Mouse (Mus musculus) megakaryocyte-erythroid progenitor cell, adult 5-6 weeks (primary cell): ENCODE results near the gene 1520401A03Rik. TPM values are rescaled to one million over a fixed set of nuclear protein-coding genes. Genes with fewer than 3 reads are reported as not detected.
A peak's percentile ranks its signal among the peaks of the same experiment; 100 is the strongest.
"Not testable (repeated sequence)": the region's sequence is repeated elsewhere in the genome, so short reads cannot be mapped to it uniquely, and the experiment has no call there.

ENCODE experiments used
- ATAC-seq: replicated peaks from 2 replicates; pipeline ENCODE4 v1.8.0; 2016; ENCODE audit warnings: mild to moderate bottlenecking, inconsistent platforms; ENCODE audit not compliant: severe bottlenecking, poor library complexity, low FRiP score, low TSS enrichment
- total RNA-seq, 2 experiments: library from RNA; stranded (forward) in 1 of 2; stranded (reverse) in 1 of 2; fragments of 200-1000, 215-1000 nt in 1 of 2; fragments of >200 nt in 1 of 2; fragmentation: Nextera tagmentation in 1 of 2; gene quantifications; 2 replicates each; pipeline ENCODE4 v1.2.3; 2014 to 2017

The 1520401A03Rik gene
- not detected in 2 replicates for total RNA-seq (2014; fragmentation: Nextera tagmentation)
- not detected in 2 replicates for total RNA-seq (2017)

DNA sequence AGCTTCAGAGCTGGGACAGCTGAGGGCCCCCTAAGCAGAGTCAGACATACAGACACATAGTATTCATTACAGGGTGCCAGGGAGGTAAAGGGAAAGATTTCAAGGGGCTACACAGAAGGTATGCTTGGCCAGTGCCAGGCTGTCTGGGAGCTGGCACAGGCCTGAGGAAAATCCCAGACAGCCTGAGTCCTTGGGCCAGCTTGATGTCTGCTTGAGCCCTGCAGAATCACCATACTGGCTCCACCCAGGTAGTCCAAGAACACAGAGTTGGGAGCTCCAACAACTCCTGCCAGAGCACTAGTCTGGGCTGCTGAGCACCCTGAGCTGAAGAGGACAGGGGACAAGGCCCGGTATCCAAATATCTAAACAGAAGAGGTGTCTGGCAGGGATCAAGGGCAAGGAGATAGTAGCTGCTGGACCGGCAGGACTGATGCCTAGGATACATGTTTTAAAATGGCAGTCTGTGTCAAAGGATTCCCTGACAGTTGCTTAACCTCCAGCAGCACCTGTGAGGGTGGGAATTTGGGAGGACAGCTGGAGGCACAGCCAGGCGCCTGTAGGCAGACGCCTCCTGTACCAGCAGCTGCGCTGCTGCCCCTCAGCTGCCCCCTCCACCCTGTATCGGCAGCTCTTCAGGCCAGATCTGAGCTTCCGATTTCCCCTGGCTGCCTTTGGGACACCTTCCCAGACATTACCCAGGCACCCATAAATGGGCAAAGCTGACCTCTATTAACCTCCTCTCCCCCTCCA lies at the start of gene 1520401A03Rik:
TSS of gene 1520401A03Rik (minus strand) at position 408 of the 750 bp plus-strand sequence.
- ATAC-seq: no peak

DNA sequence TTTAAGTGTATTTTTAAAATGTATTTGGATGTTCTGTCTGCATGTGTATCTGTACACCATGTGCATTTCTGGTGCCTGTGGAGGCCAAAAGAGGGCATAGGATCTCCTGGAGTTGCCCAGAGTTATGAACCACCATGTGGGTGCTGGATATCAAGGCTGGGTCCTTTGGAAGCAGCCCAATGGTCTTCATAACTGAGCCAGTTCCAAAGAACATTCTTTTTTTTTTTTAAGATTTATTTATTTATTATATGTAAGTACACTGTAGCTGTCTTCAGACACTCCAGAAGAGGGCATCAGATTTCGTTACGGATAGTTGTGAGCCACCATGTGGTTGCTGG lies 49.6 kb upstream of the 1520401A03Rik start:
- ATAC-seq: not testable (repeated sequence)

DNA sequence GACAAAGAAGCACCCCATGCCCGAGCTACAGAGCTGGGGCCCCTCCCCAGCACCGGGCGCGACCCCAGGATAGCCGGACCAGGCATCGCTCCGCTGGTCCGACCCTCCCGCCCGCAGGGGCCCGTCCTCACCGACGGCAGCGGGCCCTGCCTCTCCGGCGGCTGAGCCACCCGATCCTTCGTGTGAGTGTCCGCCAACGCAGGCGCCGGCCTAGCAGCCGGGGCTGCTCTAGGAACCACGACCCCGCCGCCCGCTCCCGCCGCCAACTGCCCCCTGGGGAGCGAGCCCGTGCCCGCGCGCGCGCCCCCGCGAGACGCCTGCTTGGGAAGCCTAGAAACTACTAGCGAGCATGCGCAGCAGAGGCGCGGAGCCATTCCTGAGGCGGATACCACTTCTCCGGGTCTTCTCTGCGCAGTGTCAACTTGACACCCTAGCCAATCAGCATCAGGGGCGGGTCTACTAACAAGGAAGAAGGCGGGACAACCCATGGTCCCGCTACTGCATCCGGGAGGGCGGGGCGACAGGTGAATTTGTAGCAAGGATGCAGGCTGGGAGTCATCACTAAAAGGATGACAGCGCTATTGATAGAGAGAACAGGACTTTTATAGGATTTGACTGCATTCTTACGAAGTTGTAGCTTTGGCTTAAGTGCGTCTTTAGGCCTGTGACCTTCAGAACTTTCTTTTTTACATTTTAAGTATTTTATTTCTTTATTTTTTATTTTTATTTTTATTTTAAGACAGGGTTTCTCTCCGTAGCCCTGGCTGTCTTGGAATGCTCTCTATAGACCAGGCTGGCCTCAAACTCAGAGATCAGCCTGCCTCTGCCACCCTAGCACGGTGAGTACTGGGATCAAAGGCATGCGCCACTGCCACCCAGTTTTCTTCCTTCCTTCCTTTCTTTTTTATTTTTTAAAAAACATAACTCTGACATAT lies 49.0 kb upstream of the 1520401A03Rik start, which contains the start of gene Flywch1:
TSS of gene Flywch1 (minus strand) at position 319 of the 935 bp plus-strand sequence.
- ATAC-seq: peak; percentile 96

DNA sequence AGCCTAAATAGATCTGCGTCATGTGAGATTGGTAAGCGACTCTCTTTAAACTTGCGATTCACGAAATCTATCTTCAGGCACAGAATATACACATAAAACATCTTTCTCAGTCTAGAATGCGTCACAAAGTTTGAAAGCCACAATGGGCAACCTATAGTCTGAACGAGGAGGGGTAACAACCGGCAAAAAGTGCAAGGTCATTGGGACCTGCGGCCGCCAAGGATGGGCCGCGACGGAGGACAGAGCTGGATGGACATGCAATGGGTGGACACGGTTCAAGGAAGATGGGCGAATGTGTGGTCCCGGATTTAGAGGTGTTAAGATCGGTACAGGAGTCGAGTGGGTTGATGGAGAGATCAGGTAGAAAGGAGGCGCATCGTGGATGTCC lies 48.3 kb upstream of the 1520401A03Rik start:
- 0 out of 2 replicates have a peak, but pooled peaks have one; percentile 21 for ATAC-seq

DNA sequence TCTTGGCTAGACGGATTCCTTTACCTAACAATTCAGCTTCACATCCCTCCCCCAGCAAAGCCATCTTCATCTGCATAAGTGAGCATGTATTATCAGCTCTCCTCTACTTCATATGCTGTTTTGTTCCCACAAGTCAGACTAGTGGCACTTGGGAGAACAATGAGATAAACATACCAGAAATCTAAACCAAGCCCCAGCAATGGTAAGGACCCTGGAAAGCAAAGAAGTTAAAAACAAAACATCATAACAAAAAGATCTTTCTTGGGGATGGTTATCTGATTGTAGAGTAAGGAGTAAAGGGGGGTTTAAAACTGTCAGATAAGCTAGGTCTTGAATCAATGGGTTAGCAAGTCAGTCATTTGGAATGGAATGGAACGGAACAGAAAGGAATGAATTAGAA lies 47.9 kb upstream of the 1520401A03Rik start:
- 0 out of 2 replicates have a peak, but pooled peaks have one; percentile 27 for ATAC-seq

DNA sequence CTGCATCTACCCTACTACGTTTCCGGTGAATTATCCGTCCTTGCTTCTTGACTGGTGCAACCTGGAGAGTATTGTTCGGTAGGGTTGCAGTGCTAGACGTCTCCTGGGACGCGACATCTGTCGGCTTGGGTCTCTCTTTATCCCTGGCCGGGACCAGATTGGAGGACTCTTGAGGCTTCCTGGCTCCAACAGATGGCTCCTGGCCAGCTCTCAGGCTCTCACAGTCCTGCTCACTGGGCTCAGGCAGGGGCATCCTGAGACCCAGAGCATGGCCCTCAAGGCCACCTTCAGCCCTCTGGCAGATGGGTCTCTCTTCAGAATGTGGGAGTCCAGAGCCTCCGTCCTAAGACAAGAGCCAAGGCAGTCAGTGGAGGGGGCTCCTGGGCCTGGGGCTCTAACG lies 40.4 kb upstream of the 1520401A03Rik start:
- ATAC-seq: no peak

DNA sequence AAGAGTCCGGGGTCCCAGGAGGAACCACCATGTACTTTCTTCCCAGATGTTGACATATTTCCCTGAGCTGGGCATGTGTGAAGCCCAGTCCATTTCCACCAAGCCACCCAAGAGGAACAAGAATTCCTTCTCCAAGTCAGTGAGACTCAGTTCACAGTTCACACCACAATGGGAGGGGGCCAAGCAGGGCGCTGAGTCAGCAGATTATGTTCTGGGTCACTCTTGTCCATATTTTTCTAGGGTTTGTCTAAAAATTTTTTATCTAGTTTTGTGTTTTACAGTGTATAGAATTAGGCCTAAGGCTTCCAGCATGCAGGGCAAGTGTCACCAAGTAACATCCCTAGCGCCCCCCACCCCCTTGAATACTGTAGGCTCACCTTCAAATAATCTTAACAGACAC lies 38.6 kb upstream of the 1520401A03Rik start:
- no peak for ATAC-seq

DNA sequence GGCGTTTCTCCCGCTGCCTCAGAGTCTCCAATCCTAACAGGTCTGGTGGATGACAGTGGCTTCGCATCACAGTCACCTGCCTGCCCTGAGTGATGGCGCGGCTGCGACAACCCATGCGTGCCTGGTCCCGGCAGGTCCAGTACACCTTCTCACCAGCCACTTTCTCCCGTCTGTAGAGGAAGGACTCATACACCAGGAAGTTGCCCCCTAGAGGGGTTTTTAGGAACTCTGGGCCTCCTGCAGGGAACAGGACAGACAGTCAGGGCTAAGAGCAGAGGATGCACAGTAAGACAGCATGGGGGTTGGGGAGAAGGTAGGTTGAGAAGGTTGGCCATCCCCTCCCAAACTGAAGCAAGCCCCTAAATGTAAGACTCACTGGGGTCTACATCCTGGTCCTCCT lies 37.6 kb upstream of the 1520401A03Rik start:
- ATAC-seq: no peak

DNA sequence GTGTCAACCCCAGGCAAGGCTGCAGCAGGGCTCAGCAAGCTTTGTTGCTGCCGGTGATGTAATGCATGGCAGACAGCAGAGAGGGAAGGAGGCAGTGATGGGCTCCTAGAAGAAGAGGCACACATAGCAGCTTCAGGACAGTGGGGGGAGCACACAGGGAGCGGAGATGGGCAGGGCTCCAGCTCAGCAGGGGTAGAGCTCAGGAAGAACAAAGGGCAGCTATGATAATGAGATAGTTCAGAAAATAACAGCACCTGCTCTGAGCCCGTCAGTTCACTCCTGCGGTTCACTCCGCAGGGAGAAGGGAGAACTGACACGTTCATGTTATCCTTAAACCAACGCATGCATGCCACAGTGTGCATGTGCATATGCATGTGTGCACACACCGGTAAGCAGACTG lies 36.2 kb upstream of the 1520401A03Rik start:
- no peak for ATAC-seq

DNA sequence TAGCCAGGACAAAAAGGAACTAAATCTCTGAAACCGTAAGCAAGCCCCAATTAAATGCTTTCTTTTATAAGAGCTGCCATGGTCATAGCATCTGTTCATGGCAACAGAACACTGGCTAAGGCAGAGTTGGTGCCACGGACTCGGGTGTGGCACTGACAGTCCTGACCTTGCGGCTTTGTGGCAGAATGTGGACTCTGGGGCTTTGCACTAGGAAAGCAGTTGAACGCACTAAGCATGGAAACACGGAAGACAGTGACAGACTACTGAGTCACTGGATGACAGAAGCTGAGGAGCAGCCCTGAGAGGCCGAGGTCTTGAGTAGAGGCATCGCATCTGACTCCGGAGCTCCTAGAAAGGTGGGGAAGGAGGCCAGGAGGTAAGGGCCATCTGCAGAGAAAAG lies 35.0 kb upstream of the 1520401A03Rik start:
- no peak for ATAC-seq

DNA sequence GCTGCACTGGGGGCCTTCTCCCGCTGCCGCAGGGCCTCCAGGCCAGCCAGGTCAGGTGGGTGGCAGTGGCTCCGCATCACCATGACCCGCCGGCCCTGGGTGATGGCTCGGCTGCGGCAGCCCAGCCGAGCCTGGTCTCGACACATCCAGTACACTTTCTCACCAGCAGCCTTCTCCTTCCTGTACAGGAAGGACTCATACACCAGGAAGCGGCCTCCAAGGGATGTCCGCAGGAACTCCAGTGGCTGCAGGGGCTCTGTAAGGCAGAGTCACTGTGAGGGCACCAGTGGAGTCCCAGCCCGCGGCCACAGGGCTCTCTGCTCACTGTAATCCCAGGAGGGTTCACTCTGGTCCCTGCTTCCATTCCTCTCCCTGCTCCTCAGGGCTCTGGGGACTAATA lies 33.1 kb upstream of the 1520401A03Rik start:
- ATAC-seq: no peak

DNA sequence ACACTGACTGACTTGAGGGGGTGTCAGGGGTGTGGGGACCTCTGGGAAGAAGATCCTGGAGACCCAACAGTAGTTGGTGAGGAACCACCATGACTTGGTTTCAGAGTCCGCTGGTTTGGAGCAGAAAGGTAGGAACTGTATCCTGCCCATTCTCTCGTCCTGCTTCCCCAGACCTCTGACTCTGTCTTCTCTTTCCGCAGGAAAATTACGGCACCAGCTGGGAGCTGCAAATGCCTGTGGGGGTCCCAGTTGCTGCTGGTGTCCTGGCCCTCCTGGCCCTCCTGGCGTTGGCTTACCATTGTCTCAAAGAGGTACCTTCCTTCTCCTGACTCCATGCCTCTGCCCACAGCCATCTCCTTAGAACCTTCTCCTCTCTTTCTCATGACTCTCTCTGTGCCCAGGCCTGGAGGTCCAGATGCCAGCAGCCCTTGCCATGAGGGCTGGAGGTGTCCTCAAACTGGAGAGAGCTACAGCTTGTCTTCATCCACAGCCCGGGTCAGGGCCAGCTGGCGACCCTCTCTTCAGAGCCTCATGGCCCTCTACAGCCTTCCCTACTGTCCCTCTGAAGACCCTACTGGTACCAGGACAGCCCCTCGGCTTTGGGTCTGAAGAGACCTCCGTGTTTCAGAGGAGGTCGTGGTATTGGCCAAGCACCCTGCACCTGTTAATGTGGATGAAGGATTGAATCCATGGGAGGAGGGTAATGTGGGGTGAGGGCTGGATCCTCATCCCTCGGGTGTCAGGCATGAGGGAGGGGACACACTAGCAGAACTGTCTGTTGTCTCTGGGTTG lies 27.0 kb upstream of the 1520401A03Rik start:
- no peak for ATAC-seq

DNA sequence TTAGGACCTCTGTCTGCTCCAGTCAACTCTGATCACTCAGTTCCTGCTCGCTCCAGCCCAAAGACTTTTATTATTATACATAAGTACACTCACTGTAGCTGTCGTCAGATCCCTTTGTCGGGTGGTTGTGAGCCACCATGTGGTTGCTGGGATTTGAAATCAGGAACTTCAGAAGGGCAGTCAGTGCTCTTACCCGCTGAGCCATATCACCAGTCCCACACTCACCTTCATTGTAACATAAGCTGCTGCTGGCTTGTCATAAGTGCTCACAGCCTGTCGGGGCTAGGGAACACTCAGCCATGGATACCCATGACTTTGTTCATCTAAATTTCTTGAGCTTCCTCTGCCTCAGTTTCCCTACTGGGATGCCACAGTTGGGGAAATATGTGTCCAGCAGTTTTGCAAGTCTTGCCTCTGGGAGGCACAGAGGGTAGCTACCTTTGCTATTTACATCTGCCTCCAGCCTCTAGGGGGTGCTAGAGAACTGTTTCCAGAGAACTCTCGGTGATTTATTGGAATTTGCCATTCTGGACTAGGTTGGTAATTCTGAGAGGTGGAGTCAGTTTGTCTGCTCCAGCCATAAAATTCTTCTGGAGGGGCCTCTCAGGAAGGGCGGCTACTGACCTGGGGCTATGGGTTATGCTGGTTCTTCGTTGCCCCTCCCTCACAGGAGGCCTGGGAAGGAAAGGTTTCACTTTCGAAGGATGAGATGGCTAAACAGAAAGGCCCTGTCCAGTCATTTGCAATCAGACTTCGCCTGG lies 26.2 kb upstream of the 1520401A03Rik start:
- peak; percentile 63 for ATAC-seq

DNA sequence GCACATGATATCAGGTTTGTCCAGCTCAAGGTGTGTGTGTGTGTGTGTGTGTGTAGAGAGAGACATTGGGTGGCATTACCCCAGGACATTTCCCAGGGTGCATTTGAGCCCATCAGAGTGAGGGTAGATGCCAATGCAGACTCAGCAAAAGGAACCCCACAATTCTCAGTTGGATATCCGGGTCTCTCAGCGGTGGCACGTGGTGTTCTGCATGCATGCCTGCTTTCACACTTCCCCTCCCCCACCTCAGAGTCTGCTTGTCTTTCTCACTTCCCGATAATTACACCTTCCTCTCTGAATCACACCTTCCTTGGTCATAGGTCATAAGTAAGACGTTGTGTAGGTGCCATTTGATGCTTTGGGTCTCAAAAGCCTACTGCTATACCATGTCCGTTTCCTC lies 25.4 kb upstream of the 1520401A03Rik start:
- ATAC-seq: no peak

DNA sequence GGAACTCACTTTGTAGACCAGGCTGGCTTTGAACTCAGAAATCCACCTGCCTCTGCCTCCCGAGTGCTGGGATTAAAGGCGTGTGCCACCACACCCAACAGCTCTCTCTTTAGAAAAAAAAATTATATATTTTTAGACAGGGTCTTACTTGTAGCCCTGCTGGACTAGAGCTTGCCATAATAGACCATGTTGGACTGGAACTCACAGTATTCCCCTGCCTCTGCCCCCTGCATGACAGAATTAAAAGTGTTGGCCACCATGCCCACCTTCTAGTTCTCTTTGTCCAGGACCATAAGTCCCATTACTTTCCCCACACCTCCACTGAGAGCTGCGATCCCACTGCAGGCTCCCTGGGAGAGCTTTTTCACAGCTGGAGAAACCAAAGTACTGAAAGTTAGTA lies 24.9 kb upstream of the 1520401A03Rik start:
- ATAC-seq: no peak

DNA sequence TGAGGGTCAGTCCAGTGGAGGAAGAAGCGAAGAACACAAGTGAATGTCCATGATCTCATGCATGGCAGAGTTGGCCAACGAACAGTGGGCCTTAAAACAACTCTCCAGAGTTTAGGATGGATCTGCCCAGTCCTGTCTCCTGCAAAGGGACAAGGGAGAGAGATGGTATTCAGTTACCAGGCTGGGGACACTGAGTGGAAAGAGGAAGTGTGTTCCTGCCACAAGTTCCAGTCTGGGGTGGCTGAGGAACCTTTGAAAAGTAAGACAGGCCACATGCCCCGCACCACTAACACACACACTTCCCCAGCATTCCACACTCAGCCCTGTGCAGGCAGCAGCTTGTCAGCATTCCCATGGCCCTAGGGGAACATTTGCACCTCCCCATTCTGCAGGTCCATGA lies 24.2 kb upstream of the 1520401A03Rik start:
- no peak for ATAC-seq

DNA sequence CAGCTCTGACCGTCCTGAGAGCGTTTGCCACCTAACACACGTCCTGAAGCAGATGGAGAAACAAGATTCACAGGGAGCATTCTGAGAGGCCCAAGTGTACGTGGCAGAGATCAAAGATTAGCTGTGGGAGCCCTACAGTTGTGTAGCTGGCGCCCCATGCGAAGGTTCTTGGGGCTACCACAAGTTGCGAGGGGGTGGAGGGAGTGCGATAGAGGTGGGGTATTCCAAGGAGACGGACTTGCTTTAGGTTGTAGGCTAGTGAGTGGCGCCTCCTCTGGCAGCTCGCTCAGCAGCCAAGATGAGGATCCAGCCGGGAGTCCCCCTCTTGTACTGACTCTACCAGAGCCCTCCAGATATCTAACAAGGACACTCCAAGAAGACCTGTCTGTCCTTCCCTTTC lies 23.7 kb upstream of the 1520401A03Rik start:
- ATAC-seq: no peak

DNA sequence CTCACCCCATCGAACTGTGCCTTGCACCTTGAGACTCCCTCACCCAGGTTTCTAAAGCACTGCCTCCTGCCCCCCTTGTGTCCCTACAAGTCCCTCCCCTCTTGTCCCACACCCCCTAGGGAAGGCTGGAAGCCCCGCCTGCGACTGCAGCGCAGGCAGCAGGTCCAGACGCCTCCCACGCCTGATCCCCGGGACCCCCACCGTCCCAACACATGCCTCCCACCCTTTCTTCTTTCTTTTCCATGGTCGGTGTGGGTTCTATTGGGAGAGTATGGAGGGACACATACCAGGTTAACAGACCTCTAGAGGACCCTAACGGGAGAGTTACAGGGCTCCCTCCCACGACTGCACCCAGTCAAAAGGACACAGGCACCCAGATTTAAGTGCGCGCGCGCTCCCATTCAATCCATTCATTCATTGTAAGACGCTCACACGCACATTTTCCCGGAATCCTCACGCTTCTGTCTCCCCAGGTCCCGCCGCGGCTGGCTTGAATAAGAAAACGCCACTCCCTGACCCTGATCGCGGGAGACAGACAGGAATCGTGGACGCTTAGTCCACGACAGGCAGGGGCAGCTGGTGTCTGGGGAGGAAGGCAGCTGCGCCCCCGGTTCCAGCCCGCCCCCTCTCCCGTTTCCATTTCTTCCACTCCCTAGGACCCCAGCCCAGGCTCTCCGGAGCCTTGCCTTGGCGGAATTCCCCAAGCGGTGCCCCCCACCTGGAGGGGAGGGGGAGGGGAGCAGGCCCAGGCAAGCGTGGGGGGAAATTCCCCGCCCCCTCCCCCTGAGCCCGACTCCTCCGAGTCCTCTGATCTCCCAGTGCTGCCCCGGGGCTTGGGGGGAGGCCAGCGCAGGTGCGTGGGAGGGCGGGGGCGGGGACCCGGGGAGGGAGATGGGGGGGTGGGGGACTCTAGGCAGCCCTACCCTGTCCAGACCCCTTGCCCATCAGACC lies 23.0 kb upstream of the 1520401A03Rik start, which contains the start of gene Kremen2:
TSS of gene Kremen2 (minus strand) at position 533 of the 951 bp plus-strand sequence.
- ATAC-seq: no peak
